Mouse (Mus musculus) retina, postnatal 7 days (tissue): ENCODE measurements around the gene Rarg.

Experiments
- DNase-seq: peaks from one replicate; pipeline ENCODE4 v3.0.0-alpha.2; 2012; ENCODE audit warnings: low read depth, low spot score

Rarg gene

DNA sequence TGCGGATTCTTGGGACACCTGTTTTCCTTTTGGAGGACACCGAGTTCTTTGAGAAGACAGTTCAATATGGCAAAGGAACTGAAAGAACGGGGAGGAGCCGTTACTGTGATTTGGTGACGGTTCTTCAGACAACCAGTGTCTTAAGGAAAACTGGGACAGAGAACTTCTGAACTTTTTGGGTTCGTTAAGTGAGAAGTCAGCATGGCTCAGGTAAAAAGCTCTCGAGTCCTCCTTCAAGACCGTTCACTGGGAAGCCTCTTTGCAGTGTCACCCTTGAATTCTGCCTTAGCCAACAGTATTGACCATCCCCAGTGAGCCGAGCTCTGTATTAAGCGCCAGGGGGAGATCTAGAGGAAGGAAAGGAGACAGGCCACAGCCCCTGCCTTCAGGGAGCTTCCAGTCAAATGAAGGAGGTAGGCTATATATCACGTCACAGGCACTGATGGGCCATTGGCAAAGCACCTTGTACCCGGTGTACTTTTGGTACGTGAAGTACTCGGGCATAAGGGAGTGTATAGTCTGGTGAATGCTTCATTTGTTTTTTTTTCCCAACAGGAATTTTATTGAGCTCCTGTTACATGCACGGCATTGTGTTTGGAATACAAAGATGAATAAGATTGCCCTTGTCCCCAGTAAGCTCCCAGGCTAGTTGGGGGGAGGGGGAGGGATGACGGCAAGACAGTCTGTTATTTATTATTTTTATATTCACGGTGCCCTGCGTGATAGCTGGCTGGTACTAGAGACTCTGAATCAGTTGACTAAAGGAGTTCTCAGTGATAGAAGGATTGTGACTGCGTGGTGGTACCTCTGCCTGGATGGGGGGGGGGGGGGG is 52.4 kb downstream of the Rarg start, which contains the start of gene Csad:
Csad (minus strand) TSS at position 51 of the 832 bp plus-strand sequence.
- DNase-seq, result no peak

DNA sequence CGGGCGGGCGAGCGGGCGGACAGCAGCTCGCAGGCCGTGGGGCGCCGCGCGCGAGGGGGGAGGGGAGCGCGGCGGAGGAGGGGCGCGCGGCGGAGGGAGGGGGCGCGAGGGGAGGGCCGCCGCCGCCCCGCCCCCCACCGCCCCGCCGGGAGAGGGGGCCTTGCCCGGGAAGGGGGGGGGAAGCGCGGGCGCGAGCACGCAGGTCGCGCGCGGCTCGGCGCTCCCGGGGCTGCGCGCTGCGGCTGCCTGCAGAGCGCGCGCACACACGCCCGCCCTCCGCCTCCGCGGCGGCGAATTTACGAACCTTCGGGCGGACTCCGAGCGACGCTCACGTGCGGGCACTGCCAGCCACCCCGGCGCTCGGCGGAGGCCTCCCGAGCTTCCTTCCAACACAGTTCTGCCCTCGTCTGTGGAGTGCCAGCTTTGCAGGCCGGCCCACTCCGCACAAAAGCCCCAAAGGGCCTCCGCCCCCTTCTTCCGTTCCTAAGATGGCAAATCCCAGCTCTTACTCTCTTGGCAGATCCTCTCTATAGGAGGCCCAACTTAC is 53.4 kb downstream of the Rarg start:
- DNase-seq, result peak; percentile 52

DNA sequence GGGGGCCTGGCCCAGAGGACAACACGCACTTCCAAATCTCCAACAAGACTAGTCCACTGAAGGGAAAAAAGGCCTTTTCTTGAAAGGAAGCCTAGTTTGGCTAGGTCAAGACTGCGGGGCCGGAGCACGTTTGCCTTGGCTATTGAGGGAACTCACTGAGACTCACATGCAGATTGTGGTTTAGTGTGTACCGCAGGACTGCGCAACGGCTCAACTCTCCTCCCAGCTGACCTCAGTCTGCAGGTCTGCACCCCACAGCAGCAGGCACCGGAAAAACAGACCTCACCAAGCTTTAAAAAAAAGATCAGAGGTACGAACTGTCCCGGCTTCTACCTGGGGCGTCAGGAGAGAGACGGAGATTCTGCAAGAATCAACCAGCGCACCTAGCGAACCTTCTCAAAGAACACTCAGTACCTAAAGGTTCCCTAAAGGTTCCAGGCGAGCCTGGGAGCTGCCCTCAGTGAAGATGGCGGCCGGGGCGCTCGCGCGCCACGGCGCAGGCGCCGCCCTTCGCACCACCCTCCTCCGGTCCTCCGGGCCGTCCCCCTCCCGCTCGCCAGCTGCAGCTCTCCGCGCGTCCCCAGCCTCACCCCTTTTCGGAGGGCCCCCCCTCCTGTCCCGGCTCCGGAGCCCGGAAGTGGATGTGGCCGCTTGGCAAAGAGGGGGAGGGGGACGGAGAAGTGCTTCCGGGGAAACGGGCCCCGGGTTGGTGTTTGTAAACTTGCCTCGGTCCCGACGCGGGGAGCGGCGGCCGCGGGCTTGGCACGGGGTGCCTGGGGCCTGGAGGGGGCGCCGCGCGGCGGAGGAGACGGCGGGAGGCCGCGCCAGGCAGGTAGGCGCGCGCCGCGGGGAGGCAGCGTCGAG is 54.1 kb downstream of the Rarg start, which contains the start of gene Zfp740:
Zfp740 (plus strand) TSS at position 279 of the 864 bp plus-strand sequence.
- DNase-seq, result peak; percentile 92

- no peak for DNase-seq
These were observed 58.5 kb downstream of the Rarg start for GRCm38 (mm10) chr15:102198841-102199240.

DNA sequence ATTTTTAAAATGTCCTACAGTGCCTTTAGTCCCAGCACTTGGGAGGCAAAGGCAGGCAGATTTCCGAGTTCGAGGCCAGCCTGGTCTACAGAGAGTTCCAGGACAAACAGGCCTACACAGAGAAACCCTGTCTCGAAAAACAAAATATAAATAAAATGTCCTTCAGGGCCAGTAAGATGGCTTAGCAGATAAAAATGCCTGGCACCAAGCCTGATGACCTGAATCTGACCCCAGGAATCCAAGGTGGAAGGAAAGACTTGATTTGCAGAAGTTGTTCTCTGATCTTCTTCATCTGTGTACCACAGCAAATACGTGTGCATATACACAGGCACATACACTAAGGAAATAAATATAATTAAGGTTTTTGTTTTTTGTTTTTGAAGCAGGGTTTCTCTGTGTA is 61.9 kb downstream of the Rarg start:
- no peak for DNase-seq

DNA sequence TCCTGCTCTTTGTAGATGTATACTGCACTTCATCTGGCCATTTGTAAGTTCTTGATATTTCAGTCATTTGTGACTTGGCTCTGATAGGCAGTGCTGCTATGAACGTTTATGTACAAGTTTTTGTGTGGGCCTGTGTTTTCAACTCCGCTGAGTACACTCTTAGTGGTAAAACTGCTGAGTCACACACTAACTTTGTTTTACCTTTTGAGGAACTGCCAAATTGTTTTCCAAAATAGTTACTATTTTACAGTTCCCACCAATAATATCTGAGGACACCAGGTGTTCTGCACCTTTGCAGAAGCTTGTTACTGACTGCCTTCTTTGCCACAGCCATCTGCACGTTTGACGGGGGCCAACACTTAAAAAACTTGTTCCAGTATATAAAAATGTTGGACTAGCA is 62.9 kb downstream of the Rarg start:
- no peak for DNase-seq

DNA sequence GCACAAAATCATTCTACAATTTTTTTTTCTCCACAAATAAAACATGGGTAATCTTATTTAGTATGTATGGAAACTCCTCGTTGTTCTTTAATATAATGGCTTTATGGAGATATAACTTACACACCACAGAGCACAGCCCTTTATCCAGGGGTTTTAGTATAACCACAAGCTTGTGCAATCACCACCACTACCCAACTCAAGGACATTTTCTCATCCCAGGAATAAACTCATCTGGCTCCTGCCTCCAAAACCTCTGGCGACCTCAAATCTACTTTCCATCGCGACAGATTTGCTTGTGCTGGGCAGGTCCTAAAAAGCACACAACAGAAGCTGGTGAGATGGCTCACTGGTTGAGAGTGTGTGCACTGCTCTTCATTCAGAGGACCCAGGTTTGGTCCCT is 63.7 kb downstream of the Rarg start:
- no peak for DNase-seq

GRCm38 (mm10) chr15:102192820-102193386 is 64.4 kb downstream of the Rarg start:
- no peak for DNase-seq

GRCm38 (mm10) chr15:102192271-102192812 is 65.0 kb downstream of the Rarg start:
- no peak for DNase-seq

DNA sequence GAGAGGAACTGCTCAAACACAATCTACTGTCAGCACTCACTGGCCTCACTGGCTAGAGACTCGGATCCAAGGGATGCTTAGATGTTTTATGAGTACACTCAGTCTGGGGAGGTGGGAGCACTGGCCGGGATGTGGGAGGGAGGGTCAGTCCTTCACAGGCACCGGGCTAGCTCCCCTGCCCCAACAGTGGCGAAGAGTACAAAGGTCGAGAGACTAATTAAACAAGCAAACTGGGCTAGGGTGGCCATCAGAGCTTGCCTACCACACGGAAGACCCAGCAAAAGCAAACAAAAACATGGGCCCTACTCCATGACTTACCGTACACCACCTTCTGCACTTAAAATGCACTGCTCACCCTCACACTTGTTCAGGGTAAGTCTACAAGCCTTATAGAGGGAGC is 65.6 kb downstream of the Rarg start:
- no peak for DNase-seq

GRCm38 (mm10) chr15:102188883-102189282 is 68.4 kb downstream of the Rarg start:
- DNase-seq, result no peak

DNA sequence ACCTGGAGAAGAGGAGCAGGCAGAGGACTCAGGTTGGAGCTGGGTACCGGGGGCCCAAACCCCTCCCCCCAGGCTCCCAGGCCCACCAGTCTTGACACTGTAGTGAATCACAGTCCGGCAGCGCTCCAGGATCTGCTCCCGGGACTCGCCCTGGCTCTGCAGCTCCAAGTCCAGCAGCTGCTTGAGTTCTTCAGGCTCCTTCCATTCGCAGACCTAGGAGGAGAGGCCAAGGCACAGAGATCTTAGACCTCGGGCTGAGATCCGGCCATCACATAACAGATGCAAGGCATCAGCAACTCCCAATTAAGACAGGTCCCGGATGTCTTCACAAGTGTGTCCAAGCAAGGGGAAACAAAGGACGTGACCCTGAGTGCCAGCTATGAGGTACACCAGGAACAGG is 69.2 kb downstream of the Rarg start:
- no peak for DNase-seq

GRCm38 (mm10) chr15:102186239-102186638 is 71.1 kb downstream of the Rarg start:
- DNase-seq, result no peak
